Mouse (Mus musculus) layer of hippocampus, postnatal 14 days (tissue): ENCODE data around the gene Plpp1. TPM values are rescaled to one million over a fixed set of nuclear protein-coding genes. Genes with fewer than 3 reads are reported as not detected.

Source experiments
- DNase-seq, 2 experiments: peaks; one replicate each; pipeline ENCODE4 v3.0.0; 2021 to 2022; ENCODE audit warnings: low spot score in 2 of 2, mixed read lengths in 1 of 2
- total RNA-seq, 2 experiments: library from RNA; stranded (reverse); gene quantifications; 2 replicates each; pipeline ENCODE4 v1.2.3; 2021

Plpp1 gene
- total RNA-seq, 2 experiments from 2014 or later: 27.2 to 33.5 TPM

DNA sequence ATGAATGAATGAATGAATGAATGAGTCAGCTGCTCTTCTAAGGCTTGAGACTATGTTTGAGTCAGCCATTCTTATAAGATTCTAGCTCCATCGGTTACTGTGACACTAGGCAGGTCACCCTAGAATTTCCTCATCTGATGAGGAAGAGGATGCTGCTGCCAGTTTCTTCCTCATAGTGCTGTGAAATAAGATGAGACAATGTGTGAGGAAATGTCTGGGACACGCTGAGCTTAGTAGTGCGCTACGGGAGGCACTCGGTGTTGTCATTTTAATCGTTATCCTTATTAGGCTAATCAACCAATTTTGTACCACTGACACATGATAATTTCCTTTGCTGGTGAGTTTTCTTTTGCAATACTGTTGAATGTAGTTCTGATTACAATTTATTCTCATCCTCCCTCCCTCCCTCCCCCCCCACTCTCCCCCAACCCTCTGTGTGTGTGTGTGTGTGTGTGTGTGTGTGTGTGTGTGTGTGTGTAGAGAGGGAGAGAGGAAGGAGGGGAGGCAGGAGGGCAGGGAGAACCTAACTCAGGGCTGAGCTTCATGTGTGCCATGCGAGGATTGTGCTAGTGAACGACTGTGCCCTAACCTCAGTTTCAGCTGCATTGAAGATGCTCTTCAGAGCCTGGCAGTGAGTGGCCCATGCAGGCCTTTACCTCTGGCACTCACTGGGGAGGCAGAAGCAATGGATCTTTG is 11.3 kb downstream of the Plpp1 start:
- no peak for DNase-seq

DNA sequence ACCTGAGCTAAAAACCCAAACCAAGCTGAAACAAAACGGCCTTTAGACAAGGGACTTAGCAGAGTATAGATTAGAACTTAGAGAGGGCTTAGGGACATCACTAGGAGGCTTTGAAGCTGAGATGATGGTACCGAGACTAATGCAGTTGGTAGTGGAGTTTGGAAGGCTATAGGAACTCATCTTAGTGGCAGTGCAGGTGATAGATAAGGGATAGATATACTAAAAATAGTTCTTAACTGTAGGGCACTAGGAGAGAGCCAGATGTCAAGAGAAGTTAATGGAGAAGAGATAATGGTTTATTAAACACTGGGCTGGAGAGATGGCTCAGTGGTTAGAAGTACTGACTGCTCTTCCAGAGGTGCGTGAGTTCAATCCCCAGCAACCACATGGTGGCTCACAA is 15.4 kb downstream of the Plpp1 start:
- DNase-seq: no peak

DNA sequence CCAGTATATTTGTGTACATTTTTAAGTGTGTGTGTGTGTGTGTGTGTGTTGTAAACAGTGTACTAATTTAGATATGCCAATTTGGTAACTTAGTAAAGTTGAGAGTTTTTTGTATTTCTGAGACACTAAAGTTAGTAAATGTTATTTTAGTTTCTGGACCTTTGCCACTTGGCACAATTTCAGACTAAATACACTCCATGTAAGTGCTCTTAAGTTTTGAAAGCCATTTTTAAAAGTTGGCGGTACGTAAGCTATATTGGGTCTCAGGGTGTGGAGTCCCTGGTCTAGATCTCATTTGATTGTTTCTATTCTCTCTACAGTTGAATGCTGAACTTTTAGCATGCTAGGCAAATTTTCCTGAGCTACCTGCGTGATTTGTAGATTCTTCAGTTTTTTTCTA is 17.5 kb downstream of the Plpp1 start:
- DNase-seq: no peak

- no peak for DNase-seq
Measured at GRCm38 (mm10) chr13:112822413-112822812, 21.8 kb downstream of the Plpp1 start.

DNA sequence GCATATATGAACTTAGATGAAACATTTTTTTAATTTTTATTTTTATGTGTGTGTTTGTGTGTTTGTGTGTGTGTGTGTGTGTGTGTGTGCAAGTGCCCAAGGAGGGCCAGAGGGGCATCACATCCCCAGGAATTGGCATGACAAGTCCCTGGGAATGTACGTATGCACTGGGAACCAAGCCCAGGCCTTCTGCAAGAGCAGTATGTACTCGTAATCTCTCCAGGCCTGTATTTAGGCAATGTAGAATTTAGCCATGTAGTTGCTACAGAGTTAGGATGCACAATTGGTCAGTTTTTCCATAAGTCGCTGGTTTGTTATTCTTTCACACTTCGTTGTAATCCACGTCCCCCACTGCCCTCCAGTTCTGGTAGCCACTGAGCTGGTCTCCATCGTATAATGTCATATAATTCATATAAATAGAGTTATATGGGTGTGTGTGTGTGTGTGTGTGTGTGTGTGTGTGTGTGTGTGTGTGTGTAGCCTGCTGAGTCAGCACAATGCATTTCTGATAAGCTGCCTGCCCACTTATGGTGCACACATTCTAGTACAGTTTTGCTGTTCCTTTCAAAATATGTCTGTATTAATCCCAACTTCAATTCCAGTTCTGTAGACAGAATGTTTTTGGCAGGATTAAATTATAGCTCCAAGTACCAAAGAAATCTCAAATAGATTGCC is 22.8 kb downstream of the Plpp1 start:
- DNase-seq: no peak

DNA sequence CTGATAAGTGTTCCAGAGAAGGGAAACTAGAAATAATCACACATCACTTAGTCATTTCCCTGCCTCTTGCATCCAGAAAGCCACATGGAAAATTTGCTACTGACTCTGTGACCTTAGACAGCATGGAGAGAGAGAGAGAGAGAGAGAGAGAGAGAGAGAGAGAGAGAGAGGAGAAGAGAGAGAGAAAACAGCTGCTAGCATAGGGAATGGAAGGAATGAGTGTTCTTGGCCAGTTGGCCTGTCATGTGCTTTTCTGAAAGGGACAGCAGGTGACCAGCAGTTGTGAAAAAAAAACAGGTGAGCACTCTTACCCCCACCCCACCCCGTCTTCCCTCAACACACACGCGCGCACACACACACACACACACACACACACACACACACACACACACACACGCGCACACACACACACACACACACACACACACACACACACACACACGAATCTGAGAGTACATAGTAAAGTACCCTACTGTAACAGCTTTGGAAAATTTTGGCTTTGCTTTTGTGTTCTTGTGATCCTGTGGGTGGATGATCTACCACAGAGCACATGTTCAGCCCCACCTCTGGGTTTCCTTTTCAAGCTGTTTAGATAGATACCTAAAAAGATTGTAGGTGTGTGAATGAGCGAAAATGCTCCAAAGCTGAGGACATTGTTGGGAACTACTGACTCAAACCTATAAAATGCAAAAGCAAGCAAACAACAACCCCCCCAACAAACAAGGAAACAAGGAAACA is 23.5 kb downstream of the Plpp1 start:
- no peak for DNase-seq

- no peak for DNase-seq
Measured at GRCm38 (mm10) chr13:112825479-112825878, 24.9 kb downstream of the Plpp1 start.

- no peak for DNase-seq
Measured at GRCm38 (mm10) chr13:112829619-112830018, 29.0 kb downstream of the Plpp1 start.

DNA sequence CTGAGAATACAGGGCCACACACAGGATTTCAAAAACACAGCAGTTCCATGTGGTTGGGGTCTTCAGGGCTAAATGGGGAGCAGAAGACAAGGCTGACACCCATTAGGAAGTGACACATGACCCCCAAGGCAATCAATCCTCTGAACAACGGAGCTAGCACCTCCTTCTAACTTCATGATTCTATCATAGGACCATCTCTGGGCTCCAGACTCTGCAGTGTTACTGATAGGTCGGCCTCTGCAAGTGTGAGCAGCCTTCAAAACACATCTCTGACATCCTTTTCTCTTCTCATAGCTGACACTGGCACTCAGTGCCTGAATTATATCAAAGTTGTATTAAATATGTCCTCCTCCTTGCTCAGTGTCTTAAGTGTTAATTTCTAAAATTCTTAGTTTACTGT is 32.0 kb downstream of the Plpp1 start:
- DNase-seq: no peak

- no peak for DNase-seq
Measured at GRCm38 (mm10) chr13:112833253-112833894, 32.8 kb downstream of the Plpp1 start.

- no peak for DNase-seq
Measured at GRCm38 (mm10) chr13:112833895-112834263, 33.3 kb downstream of the Plpp1 start.

DNA sequence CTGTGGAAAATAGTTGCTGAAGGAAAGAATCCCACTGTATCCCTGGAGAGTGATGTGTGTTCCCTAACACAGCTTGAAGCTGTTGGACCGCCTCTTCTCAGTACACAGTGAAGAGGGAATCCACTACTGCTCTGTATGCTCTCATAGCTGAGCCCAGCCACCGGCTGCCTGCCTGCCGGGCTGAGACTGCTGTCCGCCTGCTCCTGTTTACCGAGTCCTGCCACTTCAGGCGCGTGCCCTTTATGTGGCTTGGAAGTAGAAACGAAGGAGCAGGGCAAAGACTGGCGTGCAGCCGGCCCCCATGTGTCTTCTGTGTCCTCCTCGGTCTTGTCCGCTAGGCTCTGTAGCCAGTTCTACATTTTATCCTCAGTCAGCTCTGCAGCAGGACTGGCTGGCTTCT is 34.5 kb downstream of the Plpp1 start:
- no peak for DNase-seq

GRCm38 (mm10) chr13:112836951-112837350 is 36.4 kb downstream of the Plpp1 start:
- DNase-seq: no peak

DNA sequence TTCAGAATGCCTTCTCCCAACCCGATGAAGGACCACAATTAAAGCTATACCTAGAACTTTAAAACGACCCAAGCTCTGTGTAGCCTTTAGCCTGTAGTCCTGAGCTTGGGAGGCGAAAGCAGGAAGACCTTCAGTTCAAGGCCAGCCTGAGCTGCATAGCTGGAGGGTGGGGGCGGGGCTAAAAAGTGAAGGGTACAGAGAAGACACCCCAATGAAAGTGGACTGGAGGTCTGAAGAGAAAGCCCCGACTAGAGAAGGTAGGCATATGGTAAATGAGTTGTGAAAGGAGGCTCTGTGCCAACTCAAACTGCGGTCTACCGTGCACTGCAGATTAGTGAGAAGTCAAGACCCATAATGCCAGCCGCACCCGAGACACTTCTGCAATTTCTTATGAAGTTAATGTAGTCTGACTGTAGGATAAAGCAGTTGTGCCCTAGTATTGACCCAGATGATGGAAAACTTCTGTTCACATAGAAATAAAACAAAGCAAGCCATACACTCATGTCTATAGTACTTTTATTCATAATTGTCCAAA is 37.1 kb downstream of the Plpp1 start:
- no peak for DNase-seq

GRCm38 (mm10) chr13:112838562-112839232 is 38.1 kb downstream of the Plpp1 start:
- DNase-seq: no peak

- DNase-seq: peak in 1 of 2 experiments; percentile 17
Measured at GRCm38 (mm10) chr13:112840241-112841087, 39.9 kb downstream of the Plpp1 start.

DNA sequence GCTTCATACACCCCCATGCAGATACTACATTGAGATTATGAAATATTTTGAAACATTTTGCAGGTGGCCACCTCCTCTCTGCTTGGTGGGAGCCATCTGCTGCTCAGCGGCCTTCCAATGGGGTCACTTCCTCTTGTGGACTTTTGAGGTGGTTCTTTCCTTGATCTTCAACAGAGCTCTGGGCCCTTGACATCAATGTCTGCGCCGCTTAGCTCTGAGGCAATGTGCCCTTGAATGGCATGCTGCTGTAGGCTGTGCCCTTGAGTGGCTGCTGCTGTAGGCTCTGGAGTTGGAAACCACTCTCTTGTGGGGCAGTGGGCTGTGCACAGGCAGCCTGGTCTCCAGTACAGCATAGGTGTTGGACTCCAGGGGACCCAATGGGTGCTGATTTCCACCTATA is 45.3 kb downstream of the Plpp1 start:
- no peak for DNase-seq

DNA sequence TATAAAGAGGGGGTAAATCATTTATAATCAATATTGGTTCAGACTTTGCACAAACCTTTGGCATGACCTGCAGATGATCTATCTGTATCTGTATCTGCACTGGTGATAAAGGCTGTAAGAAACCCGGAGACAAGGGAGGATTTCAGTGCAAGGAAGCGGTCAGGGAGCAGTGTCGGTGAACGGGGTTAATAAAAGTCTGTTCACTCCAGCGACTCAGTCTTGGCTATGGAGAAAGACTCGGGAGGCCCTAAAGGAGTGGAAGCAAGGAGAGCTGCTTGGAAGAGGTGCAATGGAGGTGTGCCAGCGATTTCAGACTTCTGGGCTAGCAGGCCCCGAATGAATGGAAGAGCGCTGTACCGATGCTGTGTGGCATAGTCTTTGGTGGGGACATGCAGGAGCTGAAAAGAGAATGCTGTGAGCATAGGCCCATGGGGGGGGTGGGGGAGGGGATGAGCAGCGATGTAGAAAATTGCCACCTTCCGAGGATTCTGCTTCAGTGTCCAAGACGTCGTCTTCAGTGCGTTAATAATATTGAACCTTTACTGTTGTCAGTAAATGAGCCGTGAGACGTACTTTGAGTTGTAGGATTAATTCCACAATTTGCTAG is 53.2 kb downstream of the Plpp1 start:
- no peak for DNase-seq

DNA sequence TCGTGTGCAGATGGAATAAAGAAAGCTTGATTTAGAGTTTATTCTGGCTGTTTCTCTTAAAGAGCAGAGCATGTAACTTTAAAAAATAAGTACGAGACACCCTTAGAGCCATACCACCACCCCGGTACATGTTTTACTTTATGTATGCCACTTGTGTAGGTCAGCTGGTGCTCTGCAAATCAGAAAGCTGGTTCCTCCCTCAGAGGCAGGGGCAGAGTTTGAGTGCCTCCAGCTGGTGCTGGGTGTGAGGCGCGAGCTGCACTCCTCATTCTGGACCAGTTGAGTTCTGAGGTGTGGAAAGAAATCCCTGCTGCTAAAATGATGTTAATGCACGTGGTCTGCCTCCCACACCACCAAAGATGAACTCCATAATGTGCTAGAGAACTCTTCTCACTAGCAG is 53.8 kb downstream of the Plpp1 start:
- DNase-seq: no peak

DNA sequence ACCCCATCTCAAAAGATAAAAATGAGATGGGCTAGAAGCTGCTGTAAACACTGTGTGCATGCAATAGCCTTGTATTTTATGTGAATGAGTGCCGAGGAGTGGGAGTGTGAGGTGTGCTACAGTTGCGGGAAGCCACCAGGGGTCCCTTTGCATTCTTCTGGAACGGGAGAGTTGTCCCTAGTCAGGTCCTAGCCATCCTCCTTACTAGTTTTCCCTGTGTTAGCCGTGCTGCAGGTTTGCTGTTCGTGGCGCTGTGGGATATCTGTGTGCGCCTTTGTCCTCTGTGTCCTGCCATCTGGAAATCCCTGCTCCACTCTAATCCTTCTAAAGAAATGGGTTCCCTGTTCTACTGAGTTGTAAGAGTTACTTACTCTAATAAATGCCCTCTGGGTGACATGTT is 57.3 kb downstream of the Plpp1 start:
- no peak for DNase-seq
